Mouse (Mus musculus) heart, adult 2 months (tissue): Measurements from ENCODE around the gene Sptssb. TPM values are rescaled to one million over a fixed set of nuclear protein-coding genes. Genes with fewer than 3 reads are reported as not detected.

ENCODE experiments used
- DNase-seq, 2 experiments: peaks; one replicate each; pipeline ENCODE4 v3.0.0; 2021
- H3K27ac ChIP-seq: fragments of 200-600 bp; 2 replicates; pipeline ENCODE4 v1.8.1; 2022
- H3K27me3 ChIP-seq: fragments of 200-500 bp; 2 replicates; pipeline ENCODE4 v1.6.1; 2012; ENCODE audit warnings: mild to moderate bottlenecking, low read length, inconsistent platforms, mixed read lengths; ENCODE audit not compliant: control insufficient read depth, insufficient read depth
- H3K36me3 ChIP-seq: fragments of 200-500 bp; 2 replicates; pipeline ENCODE4 v1.6.1; 2012; ENCODE audit warnings: low read length, inconsistent platforms; ENCODE audit not compliant: control insufficient read depth, insufficient read depth
- H3K4me1 ChIP-seq: fragments of 200-500 bp; 2 replicates; pipeline ENCODE4 v1.6.1; 2011; ENCODE audit warnings: low read length; ENCODE audit not compliant: control insufficient read depth, insufficient read depth
- H3K4me3 ChIP-seq: fragments of 200-600 bp; 2 replicates; pipeline ENCODE4 v1.8.1; 2022
- H3K79me2 ChIP-seq: fragments of 200-500 bp; replicated peaks from 2 replicates; pipeline ENCODE4 v1.6.1; 2012; ENCODE audit warnings: mild to moderate bottlenecking, inconsistent platforms, low read length, moderate library complexity, mixed read lengths; ENCODE audit not compliant: control insufficient read depth, insufficient read depth
- H3K9ac ChIP-seq: fragments of 200-500 bp; 2 replicates; pipeline ENCODE4 v1.6.1; 2012; ENCODE audit warnings: low read depth, mild to moderate bottlenecking, control low read depth, inconsistent platforms, low read length, mixed read lengths
- CTCF ChIP-seq: fragments of 200-600 bp; IDR thresholded peaks from 2 replicates; pipeline ENCODE4 v1.8.1; 2022; ENCODE audit warnings: antibody characterized with exemption, mild to moderate bottlenecking, moderate library complexity
- EP300 ChIP-seq: fragments of 200-500 bp; IDR thresholded peaks from 2 replicates; pipeline ENCODE4 v1.6.1; 2011; ENCODE audit warnings: low read depth, low read length, control low read depth; ENCODE audit not compliant: insufficient read depth
- POLR2A ChIP-seq: fragments of 200-500 bp; IDR thresholded peaks from 2 replicates; pipeline ENCODE4 v1.6.1; 2011; ENCODE audit warnings: mild to moderate bottlenecking, low read depth, low read length, control low read depth; ENCODE audit not compliant: insufficient read depth
- WGBS: fragments of 180-500 bp; shearing (Covaris S2); methylation state at CpG from one replicate; pipeline ENCODE4 v1.1.7; 2018; 5-methylcytosine and 5-hydroxymethylcytosine counted together
- intact Hi-C: fragments of 180-260 bp; cut with DNase I; formaldehyde crosslinking; loops from one replicate; pipeline ENCODE4 v1.15.1; 2025
- polyA plus RNA-seq: library from polyadenylated mRNA; depleted of rRNA; stranded (reverse); fragments of >200 nt; gene quantifications from 2 replicates; pipeline ENCODE4 v1.2.3, GENCODE M21; 2012
- total RNA-seq, 2 experiments: library from RNA; stranded (reverse); gene quantifications; 2 replicates each; pipeline ENCODE4 v1.2.3; 2021

Sptssb gene
- total and polyA plus RNA-seq, 3 experiments = not detected

DNA sequence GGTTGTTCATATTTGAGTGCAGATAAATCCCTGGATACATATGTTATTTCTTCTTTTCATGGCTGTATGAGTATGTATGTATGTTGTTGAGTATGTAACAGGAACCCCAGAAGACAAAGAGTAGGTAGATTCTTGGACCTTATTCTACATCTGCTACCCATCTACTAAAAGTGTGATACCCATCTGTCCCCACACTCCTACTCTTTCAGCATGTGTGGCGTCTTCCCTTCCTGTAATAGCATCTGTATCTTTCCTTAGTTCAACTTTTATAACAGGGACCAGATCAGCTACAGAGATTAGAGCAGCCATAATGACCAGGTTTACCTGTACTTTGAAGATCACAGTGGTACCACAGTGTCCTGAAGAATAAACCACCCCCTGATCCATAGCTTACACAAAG lies 56.6 kb downstream of the Sptssb start:
- no peak overlapping the region for H3K9ac ChIP-seq
- TF ChIP-seq CTCF = no peak
- TF ChIP-seq EP300 = no peak
- no peak for TF ChIP-seq POLR2A
- no peak for DNase-seq
- no peak overlapping the region for H3K27ac ChIP-seq
- H3K27me3 ChIP-seq = no peaks in the 10 kb centered on the region
- no peaks in the 10 kb centered on the region for H3K79me2 ChIP-seq
- 76% methylated on average over 1 of the region's 1 CpGs for WGBS
- intact Hi-C loops = no loop called here
- no peak overlapping the region for H3K4me3 ChIP-seq
- H3K4me1 ChIP-seq = no peaks in the 10 kb centered on the region
- no peaks in the 10 kb centered on the region for H3K36me3 ChIP-seq

DNA sequence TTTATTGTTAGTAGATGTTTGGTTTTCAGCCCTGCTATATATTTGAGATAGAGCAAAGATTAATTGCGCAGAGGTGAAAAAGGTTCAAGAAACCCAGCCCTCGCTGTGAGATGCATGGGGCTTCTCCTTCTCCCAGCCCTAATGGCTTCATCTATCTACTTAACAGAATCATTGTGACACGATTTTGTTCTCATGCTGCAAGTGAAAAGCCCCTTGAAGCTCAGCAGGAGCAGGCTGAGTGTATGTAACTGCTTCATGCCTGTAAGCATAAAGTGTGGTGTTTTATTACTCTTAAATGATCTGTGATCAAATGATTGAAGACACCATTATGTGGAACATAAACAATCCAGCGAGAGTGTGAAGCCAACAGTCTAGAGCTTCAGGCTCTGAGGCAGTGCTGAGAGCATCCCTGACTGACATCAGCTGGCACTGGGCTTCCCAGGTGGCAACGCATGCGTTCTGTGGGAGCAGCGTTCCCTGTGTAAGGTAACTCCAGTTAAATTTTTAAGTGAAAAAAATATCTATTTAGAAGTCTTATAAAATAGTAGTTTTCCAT lies 58.8 kb downstream of the Sptssb start:
- Histone ChIP-seq H3K4me1 (no peaks in the 10 kb centered on the region), H3K79me2 (no peaks in the 10 kb centered on the region), H3K9ac (no peak overlapping the region), H3K27me3 (no peaks in the 10 kb centered on the region), H3K27ac (no peak overlapping the region), H3K36me3 (no peaks in the 10 kb centered on the region), H3K4me3 (no peak overlapping the region)
- DNase-seq = no peak
- 68% methylated on average over 7 of the region's 7 CpGs for WGBS
- no peak for TF ChIP-seq EP300
- no peak for TF ChIP-seq POLR2A
- no peak for TF ChIP-seq CTCF
- intact Hi-C loops = no loop called here

GRCm38 (mm10) chr3:69799096-69799495 lies 60.6 kb downstream of the Sptssb start:
- intact Hi-C loops = no loop called here
- DNase-seq = no peak
- Histone ChIP-seq H3K27me3 (no peaks in the 10 kb centered on the region), H3K4me3 (no peak overlapping the region), H3K79me2 (no peaks in the 10 kb centered on the region), H3K9ac (no peak overlapping the region), H3K4me1 (no peaks in the 10 kb centered on the region), H3K36me3 (no peaks in the 10 kb centered on the region), H3K27ac (no peak overlapping the region)
- 74% methylated on average over 1 of the region's 1 CpGs for WGBS
- TF ChIP-seq POLR2A = no peak
- TF ChIP-seq EP300 = no peak
- TF ChIP-seq CTCF = no peak

- TF ChIP-seq EP300 (no peak), POLR2A (no peak), CTCF (no peak)
- no peak for DNase-seq
- H3K4me3 ChIP-seq = no peak overlapping the region
- intact Hi-C loops = no loop called here
- 62% methylated on average over 2 of the region's 2 CpGs for WGBS
- no peaks in the 10 kb centered on the region for H3K79me2 ChIP-seq
- H3K36me3 ChIP-seq = no peaks in the 10 kb centered on the region
- H3K27me3 ChIP-seq = no peaks in the 10 kb centered on the region
- H3K9ac ChIP-seq = no peak overlapping the region
- no peak overlapping the region for H3K27ac ChIP-seq
- H3K4me1 ChIP-seq = no peaks in the 10 kb centered on the region
Measured at GRCm38 (mm10) chr3:69797969-69798368, 61.8 kb downstream of the Sptssb start.

DNA sequence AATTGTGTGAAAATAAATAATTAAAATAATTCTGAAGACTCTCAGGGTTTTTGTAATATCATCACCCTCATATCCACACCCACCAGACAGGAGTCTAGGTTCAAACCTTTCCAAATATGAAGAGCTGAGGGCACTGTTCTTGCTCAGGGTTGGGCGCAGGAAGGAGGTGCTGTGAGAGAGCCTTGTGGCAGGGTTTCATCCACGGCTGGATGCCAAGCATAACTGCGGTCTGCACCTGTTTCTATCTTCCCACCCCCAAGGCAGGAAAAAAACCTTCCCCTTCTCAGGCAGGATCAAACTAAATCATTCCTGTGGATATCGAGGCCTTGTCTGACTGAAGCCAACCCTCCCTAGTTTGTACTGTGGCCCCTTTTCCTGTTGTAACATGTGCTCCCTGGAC lies 62.2 kb downstream of the Sptssb start:
- Histone ChIP-seq H3K27ac (no peak overlapping the region), H3K36me3 (no peaks in the 10 kb centered on the region), H3K9ac (no peak overlapping the region), H3K27me3 (no peaks in the 10 kb centered on the region), H3K4me3 (no peak overlapping the region), H3K4me1 (no peaks in the 10 kb centered on the region), H3K79me2 (no peaks in the 10 kb centered on the region)
- intact Hi-C loops = no loop called here
- no peak for DNase-seq
- TF ChIP-seq POLR2A = no peak
- no peak for TF ChIP-seq EP300
- no peak for TF ChIP-seq CTCF
- 82% methylated on average over 4 of the region's 4 CpGs for WGBS

- TF ChIP-seq CTCF = no peak
- TF ChIP-seq EP300 = no peak
- no peak for TF ChIP-seq POLR2A
- no peak overlapping the region for H3K27ac ChIP-seq
- H3K27me3 ChIP-seq = no peaks in the 10 kb centered on the region
- no peaks in the 10 kb centered on the region for H3K79me2 ChIP-seq
- WGBS = 57% methylated on average over 3 of the region's 3 CpGs
- H3K4me1 ChIP-seq = no peaks in the 10 kb centered on the region
- no peak overlapping the region for H3K9ac ChIP-seq
- intact Hi-C loops = no loop called here
- no peak overlapping the region for H3K4me3 ChIP-seq
- H3K36me3 ChIP-seq = no peaks in the 10 kb centered on the region
- no peak for DNase-seq
Measured at GRCm38 (mm10) chr3:69792823-69793417, 66.8 kb downstream of the Sptssb start.
